Mouse (Mus musculus) G1E (cell line): ENCODE measurements around the gene Rffl. TPM values are rescaled to one million over a fixed set of nuclear protein-coding genes. Genes with fewer than 3 reads are reported as not detected.
"Not testable (repeated sequence)": the region's sequence is repeated elsewhere in the genome, so short reads cannot be mapped to it uniquely, and the experiment has no call there.

Source experiments
- ATAC-seq: 2 replicates; pipeline ENCODE4 v1.8.0; 2016; ENCODE audit warnings: mild to moderate bottlenecking; ENCODE audit not compliant: insufficient number of reproducible peaks, poor library complexity, low FRiP score, severe bottlenecking; ENCODE audit errors: extremely low read depth
- DNase-seq: peaks from one replicate; pipeline ENCODE4 v3.0.0; 2012; ENCODE audit warnings: low spot score
- H3K27me3 ChIP-seq: 2 replicates; pipeline ENCODE4 v1.6.1; 2012; ENCODE audit warnings: mild to moderate bottlenecking, low read length, inconsistent platforms; ENCODE audit not compliant: insufficient read depth
- H3K36me3 ChIP-seq: replicated peaks from 2 replicates; pipeline ENCODE3; 2012; ENCODE audit warnings: mild to moderate bottlenecking, inconsistent platforms
- H3K4me1 ChIP-seq: 2 replicates; pipeline ENCODE4 v1.6.1; 2012; ENCODE audit warnings: low read depth, low read length, inconsistent platforms, mixed read lengths; ENCODE audit not compliant: insufficient read depth
- H3K4me3 ChIP-seq: 2 replicates; pipeline ENCODE4 v1.5.1; 2012; ENCODE audit warnings: low read depth, mild to moderate bottlenecking, inconsistent platforms, low read length, moderate library complexity, mixed read lengths
- H3K9me3 ChIP-seq: replicated peaks from 2 replicates; pipeline ENCODE4 v1.6.1; 2012; ENCODE audit warnings: inconsistent platforms
- CTCF ChIP-seq: IDR thresholded peaks from 2 replicates; pipeline ENCODE4 v1.5.1; 2012; ENCODE audit warnings: low read depth, low read length, inconsistent platforms, mixed read lengths
- GATA1 ChIP-seq: IDR thresholded peaks from 2 replicates; pipeline ENCODE4 v1.6.1; 2012; ENCODE audit warnings: borderline replicate concordance, low read length, inconsistent platforms, mixed read lengths
- GATA2 ChIP-seq: IDR thresholded peaks from 2 replicates; pipeline ENCODE4 v1.6.1; 2012; ENCODE audit warnings: low read depth, low read length, inconsistent platforms, borderline replicate concordance
- POLR2AphosphoS5 ChIP-seq: IDR thresholded peaks from 2 replicates; pipeline ENCODE4 v1.6.1; 2012; ENCODE audit warnings: low read depth, low read length, inconsistent platforms; ENCODE audit not compliant: insufficient replicate concordance
- TAL1 ChIP-seq: conservative IDR thresholded peaks from 2 replicates; pipeline ENCODE4 v1.6.1; 2012; ENCODE audit warnings: low read depth, low read length, inconsistent platforms, mixed read lengths
- polyA plus RNA-seq: library from polyadenylated mRNA; stranded (reverse); fragments of >175 nt; gene quantifications from 2 replicates; pipeline ENCODE4 v1.2.3, GENCODE M21; 2012
- total RNA-seq, 2 experiments: library from RNA; stranded (forward) in 1 of 2; stranded (reverse) in 1 of 2; fragments of 200-1000 nt in 1 of 2; fragments of >200 nt in 1 of 2; fragmentation: Nextera tagmentation in 1 of 2; gene quantifications; 2 replicates each; pipeline ENCODE4 v1.2.3; 2014 to 2017

The Rffl gene
- total and polyA plus RNA-seq, 3 experiments: 27.9 to 71.1 (median 46.6) TPM

GRCm38 (mm10) chr11:82844771-82845414, 26.1 kb downstream of the Rffl start:
- peak overlapping the region; percentile 69 for H3K4me3 ChIP-seq
- no peaks in the 10 kb centered on the region for H3K9me3 ChIP-seq
- no peak for DNase-seq
- H3K36me3 ChIP-seq: peaks cover 67% of the 10 kb centered on the region
- H3K27me3 ChIP-seq: no peaks in the 10 kb centered on the region
- no peak for ATAC-seq
- peaks cover 83% of the 10 kb centered on the region for H3K4me1 ChIP-seq
- TF ChIP-seq GATA1: no peak
- no peak for TF ChIP-seq GATA2
- no peak for TF ChIP-seq POLR2AphosphoS5
- no peak for TF ChIP-seq CTCF
- no peak for TF ChIP-seq TAL1

- H3K9me3 ChIP-seq: no peaks in the 10 kb centered on the region
- no peaks in the 10 kb centered on the region for H3K27me3 ChIP-seq
- ATAC-seq: no peak
- peaks cover 91% of the 10 kb centered on the region for H3K4me1 ChIP-seq
- DNase-seq: no peak
- H3K36me3 ChIP-seq: peaks cover 80% of the 10 kb centered on the region
- TF ChIP-seq POLR2AphosphoS5 (no peak), CTCF (no peak), TAL1 (no peak), GATA1 (no peak), GATA2 (no peak)
- H3K4me3 ChIP-seq: no peak overlapping the region
These were observed 32.5 kb downstream of the Rffl start for GRCm38 (mm10) chr11:82838511-82838910.

GRCm38 (mm10) chr11:82837848-82838247, 33.2 kb downstream of the Rffl start:
- Histone ChIP-seq H3K36me3 (peaks cover 77% of the 10 kb centered on the region), H3K4me1 (peaks cover 91% of the 10 kb centered on the region), H3K4me3 (no peak overlapping the region; the same call in 1 of the 2 replicates), H3K27me3 (no peaks in the 10 kb centered on the region), H3K9me3 (no peaks in the 10 kb centered on the region)
- DNase-seq (no peak), ATAC-seq (no peak)
- no peak for TF ChIP-seq POLR2AphosphoS5
- TF ChIP-seq GATA1: no peak
- TF ChIP-seq CTCF: no peak
- no peak for TF ChIP-seq TAL1
- no peak for TF ChIP-seq GATA2

- Histone ChIP-seq H3K4me3 (no peak overlapping the region; the same call in 1 of the 2 replicates), H3K36me3 (peaks cover 76% of the 10 kb centered on the region), H3K9me3 (no peaks in the 10 kb centered on the region), H3K4me1 (peaks cover 91% of the 10 kb centered on the region), H3K27me3 (no peaks in the 10 kb centered on the region)
- DNase-seq (no peak), ATAC-seq (peak; percentile 41; the same call in 1 of the 2 replicates)
- TF ChIP-seq POLR2AphosphoS5 (no peak), CTCF (no peak), GATA2 (no peak), TAL1 (no peak), GATA1 (no peak)
These were observed 33.8 kb downstream of the Rffl start for GRCm38 (mm10) chr11:82837192-82837591.

- DNase-seq (no peak), ATAC-seq (no peak)
- H3K9me3 ChIP-seq: no peaks in the 10 kb centered on the region
- peaks cover 80% of the 10 kb centered on the region for H3K36me3 ChIP-seq
- no peak overlapping the region; the same call in 1 of the 2 replicates for H3K4me3 ChIP-seq
- H3K4me1 ChIP-seq: peaks cover 94% of the 10 kb centered on the region
- H3K27me3 ChIP-seq: no peaks in the 10 kb centered on the region
- TF ChIP-seq GATA1 (no peak), POLR2AphosphoS5 (no peak), GATA2 (no peak), TAL1 (no peak), CTCF (no peak)
These were observed 35.2 kb downstream of the Rffl start for GRCm38 (mm10) chr11:82835616-82836432.

GRCm38 (mm10) chr11:82834359-82834758, 36.7 kb downstream of the Rffl start:
- H3K4me3 ChIP-seq, ATAC-seq, H3K27me3 ChIP-seq, DNase-seq, H3K9me3 ChIP-seq: not testable (repeated sequence)
- Histone ChIP-seq H3K36me3 (peaks cover 80% of the 10 kb centered on the region), H3K4me1 (peaks cover 89% of the 10 kb centered on the region)
